Mouse (Mus musculus) CH12.LX (cell line): ENCODE measurements at regions not wholly inside any gene's neighbourhood (a gene's known extent, or its start where the extent isn't known, plus 50 kb on each side); places are given as distances from the start of the nearest gene placed in this dataset.

ENCODE experiments used
- DNase-seq: peaks from one replicate; pipeline ENCODE4 v3.0.0-alpha.2; 2013; ENCODE audit errors: extremely low read depth
- H3K27ac ChIP-seq: 2 replicates; pipeline ENCODE4 v1.5.1; 2012; ENCODE audit warnings: low read depth, mild to moderate bottlenecking, control low read depth, moderate library complexity; ENCODE audit not compliant: insufficient read depth
- H3K27me3 ChIP-seq: replicated peaks from 2 replicates; pipeline ENCODE3; 2012; ENCODE audit warnings: inconsistent platforms
- H3K36me3 ChIP-seq, 2 experiments: replicated peaks in 1 of 2; 2 replicates each; pipeline versions ENCODE3 to v1.6.1; 2012; ENCODE audit warnings: inconsistent platforms in 1 of 2, low read length in 1 of 2, mild to moderate bottlenecking in 1 of 2, mixed read lengths in 1 of 2, moderate library complexity in 1 of 2; ENCODE audit not compliant: control insufficient read depth in 1 of 2, insufficient read depth in 1 of 2
- H3K4me1 ChIP-seq, 2 experiments: 2 replicates each; pipeline ENCODE4 v1.6.1; 2012; ENCODE audit warnings: inconsistent platforms in 1 of 2, moderate library complexity in 1 of 2; ENCODE audit not compliant: insufficient read depth in 2 of 2, control insufficient read depth in 1 of 2
- H3K4me2 ChIP-seq: 2 replicates; pipeline ENCODE4 v1.6.1; 2012; ENCODE audit warnings: low read depth, mild to moderate bottlenecking, control low read depth; ENCODE audit not compliant: poor library complexity, insufficient read depth, severe bottlenecking
- H3K4me3 ChIP-seq, 3 experiments: fragments of 150-350 bp in 1 of 3; sonication (generic) in 1 of 3; replicated peaks in 1 of 3; 2 replicates each; pipeline versions ENCODE3 to v1.5.1; 2011 to 2012; ENCODE audit warnings: low read depth in 2 of 3, low read length in 2 of 3, mild to moderate bottlenecking in 2 of 3, moderate library complexity in 2 of 3, control low read depth in 1 of 3, improper control_type of control experiment in 1 of 3, inconsistent platforms in 1 of 3, mixed read lengths in 1 of 3; ENCODE audit not compliant: poor library complexity in 1 of 3
- H3K79me2 ChIP-seq: replicated peaks from 2 replicates; pipeline ENCODE4 v1.6.1; 2012; ENCODE audit warnings: mild to moderate bottlenecking, moderate library complexity; ENCODE audit not compliant: control insufficient read depth, poor library complexity, insufficient read depth, severe bottlenecking; ENCODE audit errors: extremely low read depth
- H3K9ac ChIP-seq: 2 replicates; pipeline ENCODE4 v1.6.1; 2012; ENCODE audit warnings: low read depth, mild to moderate bottlenecking, control low read depth, moderate library complexity; ENCODE audit not compliant: insufficient read depth
- H3K9me3 ChIP-seq: replicated peaks from 2 replicates; pipeline ENCODE3; 2012; ENCODE audit warnings: low read length, inconsistent platforms, mixed read lengths
- BHLHE40 ChIP-seq: IDR thresholded peaks from 2 replicates; pipeline ENCODE4 v1.6.1; 2011; ENCODE audit warnings: mild to moderate bottlenecking, low read depth, low read length, improper control_type of control experiment
- CHD1 ChIP-seq: IDR thresholded peaks from 2 replicates; pipeline ENCODE4 v1.6.1; 2012; ENCODE audit warnings: low read depth, low read length, improper control_type of control experiment, inconsistent platforms
- CTCF ChIP-seq, 2 experiments: IDR thresholded peaks in 1 of 2; conservative IDR thresholded peaks in 1 of 2; 2 replicates each; pipeline ENCODE4 v1.5.1; 2011 to 2012; ENCODE audit warnings: low read depth in 2 of 2, low read length in 2 of 2, improper control_type of control experiment in 1 of 2, inconsistent platforms in 1 of 2, mild to moderate bottlenecking in 1 of 2, moderate library complexity in 1 of 2
- E2F4 ChIP-seq: IDR thresholded peaks from 2 replicates; pipeline ENCODE4 v1.6.1; 2011; ENCODE audit warnings: low read depth, low read length, improper control_type of control experiment; ENCODE audit not compliant: insufficient replicate concordance
- GABPA ChIP-seq: IDR thresholded peaks from 2 replicates; pipeline ENCODE4 v1.6.1; 2012; ENCODE audit warnings: low read depth, low read length, improper control_type of control experiment, inconsistent platforms; ENCODE audit not compliant: insufficient replicate concordance
- HCFC1 ChIP-seq: IDR thresholded peaks from 2 replicates; pipeline ENCODE4 v1.6.1; 2012; ENCODE audit warnings: low read depth, mild to moderate bottlenecking, inconsistent platforms, low read length, improper control_type of control experiment
- JUND ChIP-seq: conservative IDR thresholded peaks from 2 replicates; pipeline ENCODE4 v1.6.1; 2011; ENCODE audit warnings: low read depth, low read length, improper control_type of control experiment
- KAT2A ChIP-seq: IDR thresholded peaks from 2 replicates; pipeline ENCODE4 v1.6.1; 2012; ENCODE audit warnings: low read length, improper control_type of control experiment, inconsistent platforms; ENCODE audit not compliant: insufficient replicate concordance
- MAX ChIP-seq: IDR thresholded peaks from 2 replicates; pipeline ENCODE4 v1.6.1; 2011; ENCODE audit warnings: low read length, improper control_type of control experiment
- NRF1 ChIP-seq: IDR thresholded peaks from 2 replicates; pipeline ENCODE4 v1.6.1; 2014; ENCODE audit warnings: low read depth, mild to moderate bottlenecking, inconsistent platforms, low read length, improper control_type of control experiment, moderate library complexity
- POLR2A ChIP-seq: IDR thresholded peaks from 2 replicates; pipeline ENCODE4 v1.6.1; 2011; ENCODE audit warnings: low read depth, mild to moderate bottlenecking, improper control_type of control experiment, low read length
- POLR2AphosphoS2 ChIP-seq: IDR thresholded peaks from 2 replicates; pipeline ENCODE4 v1.6.1; 2011; ENCODE audit warnings: low read depth, low read length, improper control_type of control experiment
- RAD21 ChIP-seq: IDR thresholded peaks from 2 replicates; pipeline ENCODE4 v1.6.1; 2011; ENCODE audit warnings: low read depth, mild to moderate bottlenecking, low read length, improper control_type of control experiment, moderate library complexity
- RCOR1 ChIP-seq: conservative IDR thresholded peaks from 2 replicates; pipeline ENCODE4 v1.6.1; 2012; ENCODE audit warnings: low read depth, mild to moderate bottlenecking, inconsistent platforms, low read length, improper control_type of control experiment
- SIN3A ChIP-seq: IDR thresholded peaks from 2 replicates; pipeline ENCODE4 v1.6.1; 2012; ENCODE audit warnings: low read length, improper control_type of control experiment, inconsistent platforms
- SMC3 ChIP-seq: IDR thresholded peaks from 2 replicates; pipeline ENCODE4 v1.6.1; 2011; ENCODE audit warnings: low read depth, low read length, improper control_type of control experiment
- USF1 ChIP-seq: IDR thresholded peaks from 2 replicates; pipeline ENCODE4 v1.6.1; 2014; ENCODE audit warnings: low read depth, mild to moderate bottlenecking, inconsistent platforms, low read length, improper control_type of control experiment
- USF2 ChIP-seq: conservative IDR thresholded peaks from 2 replicates; pipeline ENCODE4 v1.6.1; 2011; ENCODE audit warnings: low read depth, low read length, improper control_type of control experiment
- ZC3H11A ChIP-seq: IDR thresholded peaks from 2 replicates; pipeline ENCODE4 v1.6.1; 2012; ENCODE audit warnings: low read depth, mild to moderate bottlenecking, inconsistent platforms, low read length, improper control_type of control experiment
- ZKSCAN1 ChIP-seq: IDR thresholded peaks from 2 replicates; pipeline ENCODE4 v1.6.1; 2012; ENCODE audit warnings: low read depth, inconsistent platforms, low read length, improper control_type of control experiment, borderline replicate concordance
- ZMIZ1 ChIP-seq: IDR thresholded peaks from 2 replicates; pipeline ENCODE4 v1.6.1; 2012; ENCODE audit warnings: low read depth, mild to moderate bottlenecking, inconsistent platforms, low read length, improper control_type of control experiment
- ZNF384 ChIP-seq: IDR thresholded peaks from 2 replicates; pipeline ENCODE4 v1.6.1; 2012; ENCODE audit warnings: low read depth, low read length, improper control_type of control experiment, inconsistent platforms
- dilution Hi-C: fragments of 300-500 bp; cut with MboI; formaldehyde crosslinking; loops from 2 replicates; pipeline ENCODE4 v1.14.3; 2020; ENCODE audit warnings: low sequenced_read_pairs; ENCODE audit not compliant: extremely low pct_unique_long_range_greater_than_20kb, extremely low pct_ligation_motif_present
- in situ Hi-C: fragments of 300-500 bp; cut with MboI; formaldehyde crosslinking; loops from 3 replicates; pipeline ENCODE4 v1.14.3; 2019; ENCODE audit warnings: low sequenced_read_pairs, low pct_ligation_motif_present, low pct_unique_long_range_greater_than_20kb, mixed read lengths

GRCm38 (mm10) chr15:16923246-16923645 lies 194.7 kb downstream of the Cdh9 start:
- no peak overlapping the region for H3K4me2 ChIP-seq
- in situ Hi-C loops = no loop called here
- H3K4me1 ChIP-seq = no peaks in the 10 kb centered on the region
- H3K4me3 ChIP-seq = no peak overlapping the region
- no peaks in the 10 kb centered on the region for H3K79me2 ChIP-seq
- no peaks in the 10 kb centered on the region for H3K36me3 ChIP-seq
- no peaks in the 10 kb centered on the region for H3K27me3 ChIP-seq
- H3K9me3 ChIP-seq = peaks cover 36% of the 10 kb centered on the region
- H3K9ac ChIP-seq = no peak overlapping the region
- dilution Hi-C loops = no loop called here
- TF ChIP-seq USF1 = no peak
- TF ChIP-seq RAD21 = no peak
- no peak for TF ChIP-seq RCOR1
- TF ChIP-seq POLR2AphosphoS2 = no peak
- TF ChIP-seq E2F4 = no peak
- TF ChIP-seq NRF1 = no peak
- TF ChIP-seq MAX = no peak
- no peak for TF ChIP-seq POLR2A
- no peak for TF ChIP-seq SMC3
- no peak for TF ChIP-seq ZKSCAN1
- TF ChIP-seq ZMIZ1 = no peak
- no peak for TF ChIP-seq ZC3H11A
- TF ChIP-seq KAT2A = no peak
- TF ChIP-seq, all 38 proteins: peak for 0
- DNase-seq = no peak
- no peak overlapping the region for H3K27ac ChIP-seq

DNA sequence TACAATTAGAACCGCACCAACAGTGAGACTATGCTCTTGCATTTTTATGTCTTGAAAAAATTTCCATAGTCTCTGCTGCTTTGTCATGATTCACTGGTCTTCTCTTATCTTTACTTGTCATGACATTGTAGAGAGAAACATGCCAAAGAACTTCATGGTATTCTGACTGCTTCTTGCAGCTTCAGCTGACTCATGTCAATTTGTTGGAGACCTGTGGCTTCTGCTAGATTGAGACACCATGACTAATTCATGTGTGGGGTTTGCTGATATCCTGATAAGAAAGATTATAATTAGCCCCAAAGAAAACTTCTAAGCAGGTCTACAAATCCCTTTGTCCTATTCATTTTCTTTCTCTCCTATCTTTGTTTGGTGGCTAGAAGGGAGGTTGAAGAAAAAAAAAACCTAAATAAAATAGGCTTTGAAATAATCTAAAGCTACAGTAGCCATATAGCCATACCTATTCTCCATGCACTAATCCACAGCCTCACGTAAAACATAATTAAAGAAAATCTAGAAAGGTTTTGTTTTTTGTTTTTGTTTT lies 204.7 kb downstream of the Cdh9 start:
- no peaks in the 10 kb centered on the region for H3K79me2 ChIP-seq
- H3K36me3 ChIP-seq = no peaks in the 10 kb centered on the region
- DNase-seq = no peak
- TF ChIP-seq USF1 = no peak
- TF ChIP-seq BHLHE40 = no peak
- TF ChIP-seq NRF1 = no peak
- no peak for TF ChIP-seq GABPA
- TF ChIP-seq HCFC1 = no peak
- no peak for TF ChIP-seq CHD1
- no peak for TF ChIP-seq CTCF (conservative IDR thresholded peaks at IDR 0.05 in 1 of 2, IDR thresholded peaks at IDR 0.05 in 1 of 2; ENCODE audit: low read depth in 2 of 2, low read length in 2 of 2)
- TF ChIP-seq RCOR1 = no peak
- no peak for TF ChIP-seq ZNF384
- TF ChIP-seq JUND = no peak
- no peak for TF ChIP-seq SIN3A
- no peak for TF ChIP-seq USF2
- no peaks in the 10 kb centered on the region for H3K4me1 ChIP-seq
- no peaks in the 10 kb centered on the region for H3K27me3 ChIP-seq
- no peak overlapping the region for H3K4me2 ChIP-seq
- H3K9ac ChIP-seq = no peak overlapping the region
- in situ Hi-C loops = no loop called here
- no peak overlapping the region for H3K27ac ChIP-seq
- peaks cover 36% of the 10 kb centered on the region for H3K9me3 ChIP-seq
- dilution Hi-C loops = no loop called here
- no peak overlapping the region for H3K4me3 ChIP-seq
